Mouse (Mus musculus) forebrain, embryonic 12.5 days (tissue): ENCODE measurements at regions not wholly inside any gene's neighbourhood (a gene's known extent, or its start where the extent isn't known, plus 50 kb on each side); places are given as distances from the start of the nearest gene placed in this dataset.
A peak's percentile ranks its signal among the peaks of the same experiment; 100 is the strongest.

Experiments used
- ATAC-seq: fragments of 200-750 bp; cut with Nextera tagmentation; 2 replicates; pipeline ENCODE4 v1.8.0; 2017; ENCODE audit warnings: moderate TSS enrichment; ENCODE audit not compliant: low FRiP score
- H3K27ac ChIP-seq: fragments of 300-500 bp; sonication (generic); 2 replicates; pipeline ENCODE4 v1.5.1; 2016; ENCODE audit warnings: mild to moderate bottlenecking
- H3K27me3 ChIP-seq: fragments of 300-500 bp; sonication (generic); 2 replicates; pipeline ENCODE4 v1.6.1; 2016; ENCODE audit warnings: mild to moderate bottlenecking
- H3K36me3 ChIP-seq: fragments of 300-500 bp; sonication (generic); replicated peaks from 2 replicates; pipeline ENCODE4 v1.6.1; 2016; ENCODE audit warnings: mild to moderate bottlenecking
- H3K4me1 ChIP-seq: fragments of 300-500 bp; sonication (generic); 2 replicates; pipeline ENCODE4 v1.6.1; 2016
- H3K4me2 ChIP-seq: fragments of 300-500 bp; sonication (generic); 2 replicates; pipeline ENCODE4 v1.6.1; 2016; ENCODE audit warnings: mild to moderate bottlenecking, moderate library complexity
- H3K4me3 ChIP-seq: fragments of 300-500 bp; sonication (generic); replicated peaks from 2 replicates; pipeline ENCODE4 v1.5.1; 2016; ENCODE audit warnings: mild to moderate bottlenecking
- H3K9ac ChIP-seq: fragments of 300-500 bp; sonication (generic); 2 replicates; pipeline ENCODE4 v1.6.1; 2016; ENCODE audit warnings: mild to moderate bottlenecking
- H3K9me3 ChIP-seq: fragments of 300-500 bp; sonication (generic); 2 replicates; pipeline ENCODE4 v1.6.1; 2016
- WGBS: fragments of 180-500 bp; shearing (Covaris S2); methylation state at CpG from one replicate; pipeline ENCODE4 v1.1.7; 2016; 5-methylcytosine and 5-hydroxymethylcytosine counted together

DNA sequence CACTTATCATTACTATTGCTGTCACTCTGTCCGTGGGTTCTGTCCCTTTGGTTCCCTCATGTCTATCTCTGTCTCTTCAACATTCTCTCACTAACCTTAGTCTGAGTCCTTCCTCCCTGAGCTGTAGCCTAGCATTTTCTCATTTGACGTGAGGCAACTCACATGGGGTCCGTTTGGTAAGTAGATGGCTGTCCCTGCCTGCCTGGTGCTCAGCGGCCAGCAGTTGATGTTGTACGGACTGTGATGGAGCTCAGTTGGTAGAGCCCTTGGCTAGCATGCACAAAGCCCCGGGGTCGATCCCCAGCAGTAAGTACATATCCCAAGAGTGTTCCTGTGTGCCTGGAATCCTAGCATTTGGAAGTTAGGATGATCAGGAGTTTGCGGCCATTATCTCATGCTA, 287.0 kb upstream of the Rgma start:
- no peaks in the 10 kb centered on the region for H3K27me3 ChIP-seq
- H3K36me3 ChIP-seq = no peaks in the 10 kb centered on the region
- no peak overlapping the region for H3K4me2 ChIP-seq
- ATAC-seq = no peak
- no peak overlapping the region for H3K9ac ChIP-seq
- no peak overlapping the region for H3K4me3 ChIP-seq
- H3K9me3 ChIP-seq = no peaks in the 10 kb centered on the region
- H3K27ac ChIP-seq = no peak overlapping the region
- 91% methylated on average over 8 of the region's 8 CpGs for WGBS
- H3K4me1 ChIP-seq = no peaks in the 10 kb centered on the region

DNA sequence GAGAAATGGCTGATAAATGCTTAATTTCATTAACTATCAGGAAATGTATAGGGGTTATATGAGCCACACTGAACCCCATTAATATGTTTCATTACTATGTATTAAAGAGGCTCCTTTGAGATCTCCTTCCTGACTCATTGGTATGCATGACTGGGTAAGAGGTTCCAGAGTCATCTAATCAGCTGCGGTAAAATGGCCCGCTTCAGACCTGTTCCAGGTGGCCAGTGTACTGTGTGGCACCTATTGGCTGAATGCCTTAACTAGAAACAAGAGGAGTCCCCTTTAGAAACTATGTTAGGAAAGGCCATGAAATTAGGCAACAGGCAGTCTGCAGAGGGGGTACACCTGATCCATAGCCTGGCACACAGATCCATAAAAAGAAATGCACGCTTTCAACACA, 283.6 kb upstream of the Rgma start:
- no peak overlapping the region for H3K4me3 ChIP-seq
- no peak for ATAC-seq
- H3K4me1 ChIP-seq = no peaks in the 10 kb centered on the region
- H3K4me2 ChIP-seq = no peak overlapping the region
- H3K27me3 ChIP-seq = no peaks in the 10 kb centered on the region
- no peak overlapping the region for H3K9ac ChIP-seq
- no peaks in the 10 kb centered on the region for H3K36me3 ChIP-seq
- H3K27ac ChIP-seq = no peak overlapping the region
- H3K9me3 ChIP-seq = no peaks in the 10 kb centered on the region
- WGBS = 86% methylated on average over 3 of the region's 3 CpGs

DNA sequence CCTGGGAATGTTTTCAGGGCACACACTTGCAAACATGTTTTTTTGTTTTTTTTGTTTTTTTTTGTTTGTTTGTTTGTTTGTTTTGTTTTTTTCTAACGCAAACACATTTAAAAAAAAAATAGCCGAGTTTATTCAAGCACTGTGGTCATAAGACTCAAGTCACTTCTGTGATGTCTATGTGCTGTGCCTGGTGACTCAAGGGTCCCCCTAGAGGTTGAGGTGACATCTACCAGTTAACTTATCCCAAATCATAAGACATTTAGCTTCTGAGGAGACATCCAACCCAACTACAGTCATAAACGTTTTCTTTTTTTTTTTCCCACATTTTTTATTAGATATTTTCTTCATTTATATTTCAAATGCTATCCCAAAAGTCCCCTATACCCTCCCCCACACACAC, 281.2 kb upstream of the Rgma start:
- no peaks in the 10 kb centered on the region for H3K36me3 ChIP-seq
- H3K27ac ChIP-seq = no peak overlapping the region
- no peaks in the 10 kb centered on the region for H3K9me3 ChIP-seq
- H3K4me3 ChIP-seq = no peak overlapping the region
- H3K27me3 ChIP-seq = no peaks in the 10 kb centered on the region
- no peaks in the 10 kb centered on the region for H3K4me1 ChIP-seq
- no peak overlapping the region for H3K9ac ChIP-seq
- no peak overlapping the region for H3K4me2 ChIP-seq
- no peak for ATAC-seq
- 58% methylated on average over 3 of the region's 3 CpGs for WGBS

DNA sequence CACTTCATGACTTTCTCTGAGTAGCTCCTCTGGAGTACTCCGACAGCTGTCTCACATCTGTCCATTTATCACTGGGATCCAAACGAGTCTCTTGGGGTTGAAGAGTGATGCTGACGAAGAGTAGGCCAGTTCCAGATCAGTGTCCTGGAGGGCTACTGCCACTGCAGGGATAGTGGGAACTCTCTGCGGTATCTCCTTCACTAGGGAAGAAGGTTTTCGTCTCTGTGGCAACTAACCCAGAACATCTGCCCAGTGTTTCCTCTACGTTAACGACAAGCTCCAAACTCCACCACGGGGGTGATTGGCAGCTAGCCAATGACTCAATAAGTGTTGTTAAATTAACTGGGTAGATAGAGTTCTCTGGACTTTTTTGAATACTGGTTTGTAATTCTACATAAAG, 256.4 kb upstream of the Rgma start:
- Histone ChIP-seq H3K4me2 (no peak overlapping the region), H3K27me3 (no peaks in the 10 kb centered on the region), H3K4me1 (no peaks in the 10 kb centered on the region), H3K36me3 (no peaks in the 10 kb centered on the region), H3K4me3 (no peak overlapping the region), H3K9ac (no peak overlapping the region), H3K27ac (no peak overlapping the region), H3K9me3 (no peaks in the 10 kb centered on the region)
- ATAC-seq = no peak
- WGBS = 64% methylated on average over 8 of the region's 8 CpGs

DNA sequence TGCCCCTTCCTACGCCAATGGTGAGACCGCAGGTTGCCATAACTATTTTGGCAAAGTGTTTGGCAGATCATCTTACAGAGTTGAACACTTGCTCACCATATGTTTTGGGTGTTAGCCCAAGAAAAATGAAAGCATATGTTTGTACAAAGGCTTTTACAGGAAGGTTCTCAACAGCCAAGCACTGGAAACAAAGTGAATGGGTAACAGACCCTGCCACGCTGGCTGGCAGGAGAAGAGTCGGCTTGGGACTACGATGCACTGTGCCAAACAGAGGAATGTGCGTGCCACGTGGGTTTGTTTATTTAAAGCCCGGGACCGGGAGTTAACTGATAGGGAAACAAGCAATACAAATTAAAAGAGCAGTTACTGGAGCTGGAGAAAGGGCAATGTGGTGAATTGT, 255.0 kb upstream of the Rgma start:
- H3K27me3 ChIP-seq = no peaks in the 10 kb centered on the region
- WGBS = 91% methylated on average over 9 of the region's 9 CpGs
- no peak for ATAC-seq

DNA sequence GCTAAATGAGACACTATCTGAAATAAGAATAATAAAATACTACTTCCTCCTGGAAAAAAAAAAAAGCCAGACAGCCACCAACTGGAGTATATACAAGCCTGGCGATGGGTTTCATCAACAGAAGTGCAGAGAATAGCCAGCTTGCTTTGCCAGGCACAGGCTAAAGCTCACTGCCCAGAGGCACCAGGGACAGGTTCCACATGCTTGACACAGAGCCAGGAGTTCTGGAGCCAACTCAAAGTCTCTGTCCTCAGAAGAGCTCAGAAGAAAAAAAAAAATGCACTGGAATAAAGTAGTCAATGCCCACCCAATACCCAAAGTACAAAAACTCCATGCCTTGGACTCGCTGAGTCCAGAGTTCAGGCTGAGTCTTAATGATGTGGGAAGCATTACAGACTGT, 250.3 kb upstream of the Rgma start:
- 80% methylated on average over 2 of the region's 2 CpGs for WGBS
- H3K4me2 ChIP-seq = no peak overlapping the region
- H3K9me3 ChIP-seq = no peaks in the 10 kb centered on the region
- no peak for ATAC-seq
- no peaks in the 10 kb centered on the region for H3K27me3 ChIP-seq
- no peaks in the 10 kb centered on the region for H3K36me3 ChIP-seq
- H3K9ac ChIP-seq = no peak overlapping the region
- H3K4me1 ChIP-seq = peaks cover 7% of the 10 kb centered on the region
- no peak overlapping the region for H3K27ac ChIP-seq
- no peak overlapping the region for H3K4me3 ChIP-seq

More for the DNA sequence above, 255.0 kb upstream of the Rgma start:
- Histone ChIP-seq H3K27ac (no peak overlapping the region), H3K36me3 (no peaks in the 10 kb centered on the region), H3K9ac (no peak overlapping the region), H3K4me2 (no peak overlapping the region), H3K4me1 (no peaks in the 10 kb centered on the region), H3K4me3 (no peak overlapping the region), H3K9me3 (no peaks in the 10 kb centered on the region)

DNA sequence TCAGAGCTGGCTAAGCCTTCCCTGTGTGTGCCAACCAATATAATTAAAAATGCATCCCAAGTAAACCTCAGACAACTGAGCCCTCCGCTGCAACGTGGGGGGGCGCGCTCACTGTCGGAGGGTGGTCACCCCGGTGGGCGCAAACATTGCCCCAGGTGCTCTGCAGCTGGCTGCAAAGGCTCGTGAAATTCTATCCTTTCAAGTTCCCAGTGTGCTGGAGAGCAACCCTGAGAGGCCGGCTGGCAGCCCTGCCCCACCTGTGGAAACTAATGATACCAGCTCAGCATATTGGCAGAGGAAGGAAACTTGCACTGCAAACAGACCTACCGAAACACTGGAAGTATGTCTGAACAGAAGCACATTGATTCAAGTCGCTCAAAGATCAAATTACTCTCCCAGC, 249.4 kb upstream of the Rgma start:
- no peak for ATAC-seq
- WGBS = 15% methylated on average over 11 of the region's 11 CpGs
- Histone ChIP-seq H3K4me3 (no peak overlapping the region), H3K36me3 (no peaks in the 10 kb centered on the region), H3K9ac (no peak overlapping the region), H3K4me2 (no peak overlapping the region), H3K27me3 (no peaks in the 10 kb centered on the region), H3K9me3 (no peaks in the 10 kb centered on the region), H3K27ac (no peak overlapping the region), H3K4me1 (peaks cover 7% of the 10 kb centered on the region)

DNA sequence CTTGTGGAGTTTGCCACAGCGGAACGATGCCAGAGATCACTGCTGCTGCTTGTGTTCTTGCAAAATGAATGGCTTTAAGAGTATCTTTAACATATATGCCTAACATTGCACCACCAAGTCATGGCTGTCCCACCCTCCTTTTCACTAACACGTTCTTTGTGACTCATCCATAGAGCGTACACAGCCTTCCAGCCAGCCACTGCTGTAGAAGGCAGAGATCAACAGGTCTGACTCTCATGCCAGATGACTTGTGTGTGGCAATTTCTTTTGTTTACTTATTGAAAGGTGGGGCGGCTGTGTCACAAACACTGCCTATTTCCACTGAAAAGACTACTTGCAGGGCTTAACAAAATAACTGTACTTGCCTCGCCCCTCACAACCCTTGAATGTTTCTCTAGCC, 239.5 kb upstream of the Rgma start:
- no peak overlapping the region for H3K27ac ChIP-seq
- H3K4me1 ChIP-seq = peaks cover 35% of the 10 kb centered on the region
- no peak overlapping the region for H3K4me2 ChIP-seq
- no peaks in the 10 kb centered on the region for H3K9me3 ChIP-seq
- no peak overlapping the region for H3K4me3 ChIP-seq
- peaks cover 27% of the 10 kb centered on the region; the same call in 1 of the 2 replicates for H3K27me3 ChIP-seq
- 68% methylated on average over 6 of the region's 6 CpGs for WGBS
- H3K36me3 ChIP-seq = no peaks in the 10 kb centered on the region
- H3K9ac ChIP-seq = no peak overlapping the region
- no peak for ATAC-seq

DNA sequence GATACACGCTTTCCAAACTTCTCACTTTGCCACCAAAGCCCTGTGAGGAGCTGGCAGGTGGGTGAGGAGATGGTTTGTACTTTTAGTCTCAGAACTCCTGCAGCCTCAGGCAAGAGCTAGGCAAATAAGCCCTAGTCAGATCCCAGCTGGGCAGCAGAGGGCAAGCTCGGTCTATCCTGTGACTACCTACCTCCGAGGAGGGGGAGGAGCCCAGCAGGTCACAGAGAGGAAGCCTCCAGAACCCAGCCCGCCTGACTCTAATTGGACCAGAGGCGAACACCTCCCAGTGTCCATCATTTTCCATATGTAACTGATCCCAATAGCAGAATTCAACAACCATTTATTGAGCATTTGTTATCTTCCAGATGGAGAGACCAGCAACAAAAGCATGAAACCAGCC, 237.0 kb upstream of the Rgma start:
- no peak for ATAC-seq
- Histone ChIP-seq H3K36me3 (no peaks in the 10 kb centered on the region), H3K9me3 (no peaks in the 10 kb centered on the region), H3K4me3 (no peak overlapping the region), H3K27me3 (peaks cover 27% of the 10 kb centered on the region), H3K4me2 (no peak overlapping the region), H3K9ac (no peak overlapping the region), H3K27ac (no peak overlapping the region), H3K4me1 (peaks cover 56% of the 10 kb centered on the region)
- WGBS = 9% methylated on average over 5 of the region's 5 CpGs

DNA sequence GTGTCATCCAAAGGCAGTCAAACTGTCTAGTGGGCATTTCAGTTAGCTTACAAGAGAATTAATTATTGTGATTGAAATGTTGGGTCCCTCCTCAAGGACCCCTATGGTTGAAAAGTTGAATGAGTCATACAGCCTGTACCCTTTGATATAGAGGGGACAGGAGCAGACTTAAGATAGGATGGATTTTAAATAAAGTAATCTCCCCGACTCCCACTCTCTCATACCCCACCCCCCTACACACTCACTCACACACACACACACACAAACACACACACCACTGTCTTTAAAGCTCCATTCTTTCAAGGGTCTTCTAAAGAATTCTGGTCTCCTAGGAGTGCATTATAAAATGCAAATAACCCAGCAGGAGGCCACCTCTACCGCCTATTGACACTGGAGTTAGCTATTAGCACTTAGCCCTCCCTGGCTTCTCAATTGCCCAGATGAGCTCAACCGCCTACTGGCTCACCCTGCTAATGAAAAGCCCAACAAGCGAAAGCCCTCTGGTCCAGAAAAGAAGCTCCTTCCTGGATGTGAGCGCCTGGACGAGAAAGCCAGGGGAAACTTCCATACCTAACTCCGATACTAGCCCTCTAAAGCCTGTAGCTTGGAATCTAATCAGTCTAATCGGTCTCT, 236.3 kb upstream of the Rgma start:
- Histone ChIP-seq H3K4me1 (peaks cover 59% of the 10 kb centered on the region), H3K4me3 (no peak overlapping the region), H3K9ac (no peak overlapping the region), H3K27me3 (peaks cover 27% of the 10 kb centered on the region), H3K4me2 (peak overlapping the region; percentile 32), H3K27ac (0 out of 2 replicates have a peak overlapping the region, but pooled peaks have one; percentile 37), H3K36me3 (no peaks in the 10 kb centered on the region), H3K9me3 (no peaks in the 10 kb centered on the region)
- WGBS = 5% methylated on average over 8 of the region's 8 CpGs
- peak; percentile 57; the same call in 1 of the 2 replicates for ATAC-seq

DNA sequence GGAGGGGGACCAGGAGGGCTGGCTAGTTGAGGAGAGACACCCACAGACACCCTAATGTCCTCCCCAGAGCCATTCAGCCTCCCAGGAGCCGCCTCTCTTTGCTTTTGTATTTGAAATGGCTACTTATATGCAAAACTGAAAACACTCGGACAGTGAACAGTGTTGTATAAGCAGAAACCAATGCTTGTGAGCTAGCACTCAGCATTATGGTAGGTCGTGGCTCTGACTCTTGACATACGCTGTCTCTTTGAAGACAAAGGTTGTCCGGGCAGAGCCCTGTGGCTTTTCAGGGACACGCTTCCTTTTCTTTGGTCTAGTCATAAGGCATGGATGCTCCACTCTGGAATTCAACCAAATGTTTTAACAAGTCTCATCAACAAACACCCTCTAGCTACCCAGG, 235.4 kb upstream of the Rgma start:
- H3K27ac ChIP-seq = no peak overlapping the region
- H3K4me2 ChIP-seq = peak overlapping the region; percentile 32
- no peak for ATAC-seq
- H3K4me3 ChIP-seq = no peak overlapping the region
- no peaks in the 10 kb centered on the region for H3K36me3 ChIP-seq
- no peak overlapping the region for H3K9ac ChIP-seq
- WGBS = 18% methylated on average over 6 of the region's 6 CpGs
- H3K4me1 ChIP-seq = peaks cover 66% of the 10 kb centered on the region
- H3K9me3 ChIP-seq = no peaks in the 10 kb centered on the region
- peaks cover 31% of the 10 kb centered on the region for H3K27me3 ChIP-seq

DNA sequence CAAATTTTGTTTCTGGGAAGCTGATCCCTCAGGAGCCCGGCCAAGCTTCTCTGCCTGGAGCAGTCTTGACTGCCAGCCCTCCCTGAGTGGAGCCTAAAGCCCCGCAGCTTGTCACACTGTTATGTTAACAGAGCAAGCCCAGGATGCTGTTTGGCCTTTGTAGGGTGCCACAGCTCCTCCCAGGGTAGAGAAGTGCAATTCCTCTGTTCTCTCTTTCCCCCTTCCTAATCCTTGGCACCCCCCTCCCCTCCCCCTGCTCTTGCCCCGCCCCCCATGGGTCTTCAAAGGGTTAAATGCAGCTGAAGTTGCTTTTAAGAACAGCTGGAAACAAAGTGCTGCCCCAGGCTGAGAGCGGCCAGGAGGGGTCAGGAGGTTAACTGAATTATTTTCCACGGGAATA, 234.1 kb upstream of the Rgma start:
- ATAC-seq = 0 out of 2 replicates have a peak, but pooled peaks have one; percentile 36
- peaks cover 67% of the 10 kb centered on the region for H3K4me1 ChIP-seq
- H3K27ac ChIP-seq = peak overlapping the region; percentile 10; the same call in 1 of the 2 replicates
- H3K36me3 ChIP-seq = no peaks in the 10 kb centered on the region
- H3K4me2 ChIP-seq = peak overlapping the region; percentile 6; the same call in 1 of the 2 replicates
- WGBS = 2% methylated on average over 5 of the region's 5 CpGs
- H3K27me3 ChIP-seq = peaks cover 28% of the 10 kb centered on the region
- H3K9me3 ChIP-seq = no peaks in the 10 kb centered on the region
- no peak overlapping the region for H3K9ac ChIP-seq
- no peak overlapping the region for H3K4me3 ChIP-seq

DNA sequence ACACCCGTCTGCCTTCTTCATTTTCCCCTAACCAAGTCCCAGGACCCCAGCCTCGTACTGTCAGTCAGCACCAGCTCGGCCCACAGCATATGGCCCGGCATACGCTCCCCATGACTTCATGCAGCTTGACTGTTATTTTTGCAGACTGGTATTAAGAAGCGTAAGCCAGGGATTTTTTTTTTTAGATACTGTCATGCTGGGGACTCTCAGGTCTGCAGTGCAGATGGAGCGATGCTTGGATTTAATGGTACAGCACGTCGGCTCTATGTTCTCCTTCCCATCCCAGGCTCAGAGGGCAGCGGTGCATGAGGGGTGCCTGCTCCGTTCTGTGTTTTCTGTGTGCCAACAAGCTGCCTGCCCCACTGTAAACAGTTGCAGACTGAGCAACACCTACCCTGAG, 231.4 kb upstream of the Rgma start:
- Histone ChIP-seq H3K9me3 (no peaks in the 10 kb centered on the region), H3K27ac (no peak overlapping the region), H3K9ac (no peak overlapping the region), H3K4me3 (no peak overlapping the region), H3K4me1 (peaks cover 56% of the 10 kb centered on the region), H3K27me3 (peaks cover 13% of the 10 kb centered on the region), H3K4me2 (no peak overlapping the region; the same call in 1 of the 2 replicates), H3K36me3 (no peaks in the 10 kb centered on the region)
- no peak for ATAC-seq
- 82% methylated on average over 11 of the region's 11 CpGs for WGBS
